Mouse (Mus musculus): ENCODE measurements around the gene Pnpt1. TPM values are rescaled to one million over a fixed set of nuclear protein-coding genes. Genes with fewer than 3 reads are reported as not detected.

Pnpt1 gene
- total and polyA plus RNA-seq, 3 experiments, result 65.5 to 137 (median 71.3) TPM

GRCm38 (mm10) chr11:29180657-29181056 is 50.1 kb downstream of the Pnpt1 start:
- Histone ChIP-seq H3K4me1 (ENCODE audit: control insufficient read depth in 1 of 2, insufficient read depth in 2 of 2) (peaks cover 0 to 18% of the 10 kb centered on the region in 2 experiments; a peak in 1 of 4 replicates), H3K4me2 (ENCODE audit: insufficient read depth, low read depth, poor library complexity, severe bottlenecking) (no peak overlapping the region), H3K79me2 (replicated peaks; ENCODE audit: control insufficient read depth, extremely low read depth, insufficient read depth, poor library complexity, severe bottlenecking) (peaks cover 32% of the 10 kb centered on the region), H3K9ac (ENCODE audit: insufficient read depth, low read depth) (no peak overlapping the region), H3K27ac (ENCODE audit: insufficient read depth, low read depth) (no peak overlapping the region), H3K4me3 (replicated peaks in 1 of 3; ENCODE audit: low read depth in 2 of 3, low read length in 2 of 3, poor library complexity in 1 of 3) (no peak overlapping the region), H3K9me3 (replicated peaks; ENCODE audit: low read length) (no peaks in the 10 kb centered on the region), H3K27me3 (replicated peaks) (no peaks in the 10 kb centered on the region), H3K36me3 (replicated peaks in 1 of 2; ENCODE audit: control insufficient read depth in 1 of 2, insufficient read depth in 1 of 2, low read length in 1 of 2) (peaks cover 30 to 68% of the 10 kb centered on the region in 2 experiments)
- TF ChIP-seq JUND (conservative IDR thresholded peaks at IDR 0.05; ENCODE audit: low read depth, low read length), result no peak
- no peak for TF ChIP-seq MYC (IDR thresholded peaks at IDR 0.05; ENCODE audit: low read depth, low read length)
- dilution Hi-C loops (cut with MboI; ENCODE audit: extremely low pct_ligation_motif_present, extremely low pct_unique_long_range_greater_than_20kb, low sequenced_read_pairs) (no loop called here), in situ Hi-C loops (cut with MboI; ENCODE audit: low pct_ligation_motif_present, low pct_unique_long_range_greater_than_20kb, low sequenced_read_pairs) (no loop called here)
- no peak for DNase-seq (ENCODE audit: extremely low read depth)

- Histone ChIP-seq H3K27me3 (replicated peaks) (no peaks in the 10 kb centered on the region), H3K27ac (ENCODE audit: insufficient read depth, low read depth) (no peak overlapping the region), H3K9ac (ENCODE audit: insufficient read depth, low read depth) (no peak overlapping the region), H3K79me2 (replicated peaks; ENCODE audit: control insufficient read depth, extremely low read depth, insufficient read depth, poor library complexity, severe bottlenecking) (peaks cover 35% of the 10 kb centered on the region), H3K4me1 (ENCODE audit: control insufficient read depth in 1 of 2, insufficient read depth in 2 of 2) (peaks cover 0 to 14% of the 10 kb centered on the region in 2 experiments; a peak in 1 of 4 replicates), H3K36me3 (replicated peaks in 1 of 2; ENCODE audit: control insufficient read depth in 1 of 2, insufficient read depth in 1 of 2, low read length in 1 of 2) (peaks cover 39 to 77% of the 10 kb centered on the region in 2 experiments), H3K4me2 (ENCODE audit: insufficient read depth, low read depth, poor library complexity, severe bottlenecking) (no peak overlapping the region), H3K9me3 (replicated peaks; ENCODE audit: low read length) (no peaks in the 10 kb centered on the region), H3K4me3 (replicated peaks in 1 of 3; ENCODE audit: low read depth in 2 of 3, low read length in 2 of 3, poor library complexity in 1 of 3) (no peak overlapping the region)
- no peak for TF ChIP-seq ZC3H11A (IDR thresholded peaks at IDR 0.05; ENCODE audit: low read depth, low read length)
- TF ChIP-seq E2F4 (IDR thresholded peaks at IDR 0.05; ENCODE audit: insufficient replicate concordance, low read depth, low read length), result no peak
- TF ChIP-seq TCF12 (IDR thresholded peaks at IDR 0.05; ENCODE audit: low read depth, low read length), result no peak
- no peak for TF ChIP-seq CHD1 (IDR thresholded peaks at IDR 0.05; ENCODE audit: low read depth, low read length)
- no peak for TF ChIP-seq MEF2A (IDR thresholded peaks at IDR 0.05; ENCODE audit: borderline replicate concordance, low read depth, low read length)
- no peak; the same call in 1 of the 2 replicates for TF ChIP-seq POLR2AphosphoS2 (IDR thresholded peaks at IDR 0.05; ENCODE audit: low read depth, low read length)
- TF ChIP-seq USF1 (IDR thresholded peaks at IDR 0.05; ENCODE audit: low read depth, low read length), result no peak
- no peak for TF ChIP-seq ETS1 (conservative IDR thresholded peaks at IDR 0.05; ENCODE audit: low read depth, low read length)
- TF ChIP-seq PAX5 (IDR thresholded peaks at IDR 0.05; ENCODE audit: low read length), result no peak
- TF ChIP-seq POLR2A (IDR thresholded peaks at IDR 0.05; ENCODE audit: low read depth, low read length), result no peak
- no peak for TF ChIP-seq JUND (conservative IDR thresholded peaks at IDR 0.05; ENCODE audit: low read depth, low read length)
- TF ChIP-seq MYC (IDR thresholded peaks at IDR 0.05; ENCODE audit: low read depth, low read length), result no peak
- no peak for DNase-seq (ENCODE audit: extremely low read depth)
- in situ Hi-C loops (cut with MboI; ENCODE audit: low pct_ligation_motif_present, low pct_unique_long_range_greater_than_20kb, low sequenced_read_pairs), result no loop called here
- dilution Hi-C loops (cut with MboI; ENCODE audit: extremely low pct_ligation_motif_present, extremely low pct_unique_long_range_greater_than_20kb, low sequenced_read_pairs), result no loop called here
These were observed 51.2 kb downstream of the Pnpt1 start for GRCm38 (mm10) chr11:29181751-29182150.

GRCm38 (mm10) chr11:29188981-29189380 is 58.4 kb downstream of the Pnpt1 start:
- Histone ChIP-seq H3K79me2 (replicated peaks; ENCODE audit: control insufficient read depth, extremely low read depth, insufficient read depth, poor library complexity, severe bottlenecking) (peaks cover 24% of the 10 kb centered on the region), H3K4me1 (ENCODE audit: control insufficient read depth in 1 of 2, insufficient read depth in 2 of 2) (peaks cover 0 to 29% of the 10 kb centered on the region in 2 experiments; a peak in 2 of 4 replicates), H3K9ac (ENCODE audit: insufficient read depth, low read depth) (no peak overlapping the region), H3K27ac (ENCODE audit: insufficient read depth, low read depth) (no peak overlapping the region), H3K4me3 (replicated peaks in 1 of 3; ENCODE audit: low read depth in 2 of 3, low read length in 2 of 3, poor library complexity in 1 of 3) (no peak overlapping the region), H3K27me3 (replicated peaks) (no peaks in the 10 kb centered on the region), H3K4me2 (ENCODE audit: insufficient read depth, low read depth, poor library complexity, severe bottlenecking) (peak overlapping the region; percentile 13; the same call in 1 of the 2 replicates), H3K36me3 (replicated peaks in 1 of 2; ENCODE audit: control insufficient read depth in 1 of 2, insufficient read depth in 1 of 2, low read length in 1 of 2) (peaks cover 51 to 71% of the 10 kb centered on the region in 2 experiments), H3K9me3 (replicated peaks; ENCODE audit: low read length) (no peaks in the 10 kb centered on the region)
- DNase-seq (ENCODE audit: extremely low read depth), result peak; percentile 28
- no peak for TF ChIP-seq NRF1 (IDR thresholded peaks at IDR 0.05; ENCODE audit: low read depth, low read length)
- peak; percentile 51 for TF ChIP-seq EP300 (IDR thresholded peaks at IDR 0.05; ENCODE audit: low read length)
- TF ChIP-seq E2F4 (IDR thresholded peaks at IDR 0.05; ENCODE audit: insufficient replicate concordance, low read depth, low read length), result no peak
- peak; percentile 65 for TF ChIP-seq USF2 (conservative IDR thresholded peaks at IDR 0.05; ENCODE audit: low read depth, low read length)
- no peak for TF ChIP-seq POLR2AphosphoS2 (IDR thresholded peaks at IDR 0.05; ENCODE audit: low read depth, low read length)
- TF ChIP-seq USF1 (IDR thresholded peaks at IDR 0.05; ENCODE audit: low read depth, low read length), result peak; percentile 66
- TF ChIP-seq SMC3 (IDR thresholded peaks at IDR 0.05; ENCODE audit: low read depth, low read length), result no peak
- TF ChIP-seq IRF4 (IDR thresholded peaks at IDR 0.05; ENCODE audit: low read depth, low read length), result peak; percentile 51; the same call in 1 of the 2 replicates
- TF ChIP-seq BHLHE40 (IDR thresholded peaks at IDR 0.05; ENCODE audit: low read depth, low read length), result peak; percentile 77
- in situ Hi-C loops (cut with MboI; ENCODE audit: low pct_ligation_motif_present, low pct_unique_long_range_greater_than_20kb, low sequenced_read_pairs) (no loop called here), dilution Hi-C loops (cut with MboI; ENCODE audit: extremely low pct_ligation_motif_present, extremely low pct_unique_long_range_greater_than_20kb, low sequenced_read_pairs) (no loop called here)

Data from CH12.LX (cell line).